Mouse (Mus musculus): ENCODE results near the gene Hmga1b.
"Not testable (repeated sequence)": the region's sequence is repeated elsewhere in the genome, so short reads cannot be mapped to it uniquely, and the experiment has no call there.

The Hmga1b gene

GRCm38 (mm10) chr11:120762672-120763041 is at the start of gene Hmga1b:
Gene Hmga1b, plus strand, starts transcription at chr11:120762794.
- DNase-seq (ENCODE audit: low spot score), result not testable (repeated sequence)

GRCm38 (mm10) chr11:120713580-120714518 is 48.7 kb upstream of the Hmga1b start, which contains the start of the genes Cenpx and Lrrc45:
Gene Cenpx, minus strand, starts transcription at chr11:120713738.
Gene Lrrc45, plus strand, starts transcription at chr11:120713925.
- DNase-seq (ENCODE audit: low spot score), result peak; percentile 100

- no peak for DNase-seq (ENCODE audit: low spot score)
These were observed 48.0 kb upstream of the Hmga1b start for GRCm38 (mm10) chr11:120714546-120714945.

GRCm38 (mm10) chr11:120715131-120715530 is 47.5 kb upstream of the Hmga1b start:
- DNase-seq (ENCODE audit: low spot score), result no peak

- DNase-seq (ENCODE audit: low spot score), result no peak
These were observed 43.4 kb upstream of the Hmga1b start for GRCm38 (mm10) chr11:120719242-120719641.

GRCm38 (mm10) chr11:120719841-120720376 is 42.7 kb upstream of the Hmga1b start:
- DNase-seq (ENCODE audit: low spot score), result no peak

- peak; percentile 92 for DNase-seq (ENCODE audit: low spot score)
These were observed 42.1 kb upstream of the Hmga1b start for GRCm38 (mm10) chr11:120720450-120720849.

- DNase-seq (ENCODE audit: low spot score), result peak; percentile 84
These were observed 41.2 kb upstream of the Hmga1b start, which contains the start of gene Rac3 for GRCm38 (mm10) chr11:120721124-120722066. Gene Rac3, plus strand, starts transcription at chr11:120721470.

- no peak for DNase-seq (ENCODE audit: low spot score)
These were observed 40.4 kb upstream of the Hmga1b start for GRCm38 (mm10) chr11:120722067-120722630.

- DNase-seq (ENCODE audit: low spot score), result no peak
These were observed 39.7 kb upstream of the Hmga1b start for GRCm38 (mm10) chr11:120722761-120723382.

- DNase-seq (ENCODE audit: low spot score), result no peak
These were observed 39.1 kb upstream of the Hmga1b start for GRCm38 (mm10) chr11:120723509-120723908.

- no peak for DNase-seq (ENCODE audit: low spot score)
These were observed 36.1 kb upstream of the Hmga1b start for GRCm38 (mm10) chr11:120726243-120727168.

GRCm38 (mm10) chr11:120727169-120727527 is 35.4 kb upstream of the Hmga1b start, which contains the start of gene Dcxr:
Gene Dcxr, minus strand, starts transcription at chr11:120727281.
- peak; percentile 96 for DNase-seq (ENCODE audit: low spot score)

- DNase-seq (ENCODE audit: low spot score), result no peak
These were observed 35.0 kb upstream of the Hmga1b start for GRCm38 (mm10) chr11:120727564-120727963.

GRCm38 (mm10) chr11:120728530-120729240 is 33.9 kb upstream of the Hmga1b start:
- no peak for DNase-seq (ENCODE audit: low spot score)

GRCm38 (mm10) chr11:120729432-120730050 is 33.1 kb upstream of the Hmga1b start:
- DNase-seq (ENCODE audit: low spot score), result peak; percentile 87

- no peak for DNase-seq (ENCODE audit: low spot score)
These were observed 32.2 kb upstream of the Hmga1b start for GRCm38 (mm10) chr11:120730331-120730870.

- no peak for DNase-seq (ENCODE audit: low spot score)
These were observed 31.2 kb upstream of the Hmga1b start for GRCm38 (mm10) chr11:120731395-120731794.
